Mouse (Mus musculus): ENCODE results near the gene Plekha7. TPM values are rescaled to one million over a fixed set of nuclear protein-coding genes. Genes with fewer than 3 reads are reported as not detected.
A peak's percentile ranks its signal among the peaks of the same experiment; 100 is the strongest.

Plekha7 gene
- total RNA-seq (2021), result 10 to 100 TPM in 1 of 2 experiments, 1 to 10 TPM in 1; 9.5 to 11.9 TPM

- peak; percentile 42 to 45 for DNase-seq
Measured at GRCm38 (mm10) chr7:116307871-116308631, at the start of gene Plekha7. TSS of gene Plekha7 (minus strand) at chr7:116308376.

GRCm38 (mm10) chr7:116336226-116336625, 28.1 kb upstream of the Plekha7 start:
- peak; percentile 71 to 81 for DNase-seq
- intact Hi-C loops (cut with DNase I), result loop anchor here (5.0 kb wide), 2 partner anchors 171 to 271 kb away; no protein-coding TSS in a partner anchor

More at GRCm38 (mm10) chr7:116307871-116308631, at the start of gene Plekha7:
- intact Hi-C loops (cut with DNase I), result no loop called here

DNA sequence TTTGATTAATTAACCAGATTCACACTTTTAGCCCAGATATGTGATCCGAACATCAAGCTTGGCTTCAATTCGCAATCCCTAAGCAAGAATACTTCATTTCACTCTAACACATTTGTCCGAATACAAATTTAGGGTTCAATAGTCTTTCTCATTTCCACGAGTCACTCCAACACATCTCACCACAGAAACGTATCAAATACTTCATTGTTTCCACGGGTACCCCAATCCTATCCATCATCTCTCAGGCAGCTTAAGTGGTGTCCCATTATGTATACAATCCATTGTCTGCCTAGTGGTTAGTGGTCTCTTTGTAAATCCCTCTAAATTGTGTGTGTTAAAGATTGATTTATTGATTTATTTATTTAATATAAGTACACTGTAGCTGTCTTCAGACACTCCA, 27.0 kb upstream of the Plekha7 start:
- intact Hi-C loops (cut with DNase I), result loop anchor here (5.0 kb wide), 2 partner anchors 172 to 272 kb away; no protein-coding TSS in a partner anchor
- DNase-seq, result no peak

GRCm38 (mm10) chr7:116334669-116335038, 26.5 kb upstream of the Plekha7 start:
- DNase-seq, result no peak
- intact Hi-C loops (cut with DNase I), result loop anchor here (5.0 kb wide), 3 partner anchors 173 to 1783 kb away; partner anchors contain the start of gene Rps15a

- peak; percentile 99 for DNase-seq
- intact Hi-C loops (cut with DNase I), result loop anchor here (5.0 kb wide), 1 partner anchor 1783 kb away; the partner anchor contains the start of gene Rps15a
Measured at GRCm38 (mm10) chr7:116333713-116334668, 25.8 kb upstream of the Plekha7 start, which contains the start of gene Rps13. TSS of gene Rps13 (minus strand) at chr7:116334195.

GRCm38 (mm10) chr7:116331246-116331645, 23.1 kb upstream of the Plekha7 start:
- intact Hi-C loops (cut with DNase I), result loop anchor here (5.0 kb wide), 1 partner anchor 1786 kb away; the partner anchor contains the start of gene Rps15a
- DNase-seq, result no peak

DNA sequence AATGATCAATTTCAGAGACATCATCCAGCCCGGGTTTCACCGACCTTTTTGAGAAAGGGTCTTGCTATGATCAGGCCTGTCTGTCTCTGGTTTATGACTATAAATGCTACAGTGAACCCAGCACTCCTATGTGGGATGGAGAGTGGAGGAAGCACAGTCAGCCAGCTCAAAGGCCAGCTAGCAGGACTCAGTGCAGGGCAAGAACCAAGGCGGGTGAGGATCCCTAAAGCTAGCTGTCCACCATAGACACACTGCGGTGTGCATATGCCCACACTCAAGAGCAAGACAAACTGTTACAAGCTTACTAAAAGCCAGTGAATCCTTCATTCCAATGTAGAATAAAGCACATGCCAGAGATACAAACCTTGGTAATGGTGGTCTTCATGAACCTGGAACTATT, 21.7 kb upstream of the Plekha7 start:
- intact Hi-C loops (cut with DNase I), result loop anchor here (5.0 kb wide), 1 partner anchor 1787 kb away; the partner anchor contains the start of gene Rps15a
- no peak for DNase-seq

DNA sequence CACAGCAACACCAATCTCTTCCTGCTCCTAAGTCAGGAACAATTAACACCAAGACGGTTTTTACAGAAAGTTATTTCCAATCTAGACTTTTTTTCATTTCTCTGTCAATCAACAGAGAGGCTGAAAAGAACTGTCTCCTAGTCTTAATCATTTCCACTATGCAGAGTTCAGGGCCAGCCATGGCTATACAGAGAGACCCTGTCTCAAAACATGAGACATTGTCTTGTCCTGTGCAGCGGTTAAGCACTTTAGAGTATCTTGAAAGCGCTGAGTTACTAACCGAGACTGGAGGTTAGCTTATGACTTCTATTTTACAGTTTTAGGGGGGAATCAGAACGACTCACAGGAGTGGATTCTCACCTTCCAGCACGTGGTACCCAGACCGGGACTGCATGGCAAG, 20.6 kb upstream of the Plekha7 start:
- intact Hi-C loops (cut with DNase I), result no loop called here
- DNase-seq, result no peak

DNA sequence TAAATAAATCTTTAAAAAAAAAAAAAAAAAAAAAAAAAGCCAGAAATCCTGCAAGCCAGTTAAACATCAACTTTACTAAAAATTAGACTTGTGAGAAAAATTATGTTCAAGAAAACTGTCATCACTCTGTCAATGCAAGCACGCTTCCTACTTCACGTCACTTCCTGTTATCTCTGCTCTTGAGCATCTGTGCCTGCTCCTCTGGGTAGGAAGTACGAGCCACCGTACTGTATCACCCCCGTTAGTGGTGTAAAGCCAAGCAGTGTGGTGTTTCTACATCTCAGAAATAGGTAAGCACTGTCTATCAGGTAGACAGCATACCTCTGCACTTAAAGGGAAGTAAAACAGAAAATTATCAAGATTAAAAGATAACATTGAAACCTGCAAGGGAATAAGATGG, 19.7 kb upstream of the Plekha7 start:
- no peak for DNase-seq
- intact Hi-C loops (cut with DNase I), result no loop called here

DNA sequence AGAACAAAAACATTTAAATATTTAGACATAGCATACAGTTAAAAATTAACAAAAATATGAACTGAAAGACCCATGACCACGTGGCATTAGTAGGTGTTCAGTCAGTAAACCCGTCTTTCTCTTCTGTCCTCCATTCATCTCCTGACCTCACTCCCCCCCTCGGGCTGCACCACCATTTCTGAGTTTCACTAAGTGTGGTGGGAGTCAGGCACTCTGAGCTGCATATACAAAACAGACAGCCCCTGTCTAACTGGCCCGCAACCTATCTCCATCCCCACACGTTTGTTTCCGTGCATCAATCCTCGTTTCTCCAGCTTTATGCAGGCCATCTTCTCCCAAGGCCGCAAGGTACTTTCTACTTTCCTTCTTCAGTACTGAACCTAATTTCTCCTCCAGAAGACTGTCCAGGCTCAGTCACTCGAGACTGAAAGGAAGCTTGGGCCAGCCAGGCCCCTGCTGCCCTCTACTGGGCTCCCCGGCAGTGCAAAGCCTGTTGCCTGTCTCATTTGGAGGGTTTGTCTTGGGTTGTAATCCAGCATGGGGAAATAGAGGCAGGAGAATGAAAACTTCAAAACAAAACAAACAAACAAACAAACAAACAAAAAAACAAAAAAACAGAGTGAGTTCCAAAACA, 15.3 kb upstream of the Plekha7 start:
- intact Hi-C loops (cut with DNase I), result loop anchor here (2.0 to 5.0 kb wide), 4 partner anchors 61 to 191 kb away; no protein-coding TSS in a partner anchor
- peak; percentile 76 to 81 for DNase-seq

DNA sequence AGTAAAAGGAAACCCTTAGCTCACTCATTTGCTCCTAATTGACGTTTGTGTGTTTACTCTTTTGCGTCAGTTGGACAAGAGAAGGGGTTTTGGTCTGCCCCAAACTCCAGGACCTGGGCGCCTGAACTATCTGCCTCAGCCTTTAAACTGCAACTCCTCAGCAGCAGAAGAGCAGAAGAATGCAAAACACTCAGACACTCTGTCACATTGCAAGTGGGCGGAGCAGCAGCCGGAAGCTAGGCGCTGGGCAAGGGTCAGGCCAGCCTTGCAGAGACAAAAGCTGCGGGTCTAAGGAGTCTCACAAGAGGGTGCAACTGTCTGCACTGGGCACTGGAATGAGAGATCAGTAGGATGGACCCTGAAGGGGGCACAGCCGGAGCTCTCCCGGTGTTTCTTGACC, 1.3 kb upstream of the Plekha7 start:
- DNase-seq, result peak in 1 of 2 experiments; percentile 33
- intact Hi-C loops (cut with DNase I), result no loop called here

DNA sequence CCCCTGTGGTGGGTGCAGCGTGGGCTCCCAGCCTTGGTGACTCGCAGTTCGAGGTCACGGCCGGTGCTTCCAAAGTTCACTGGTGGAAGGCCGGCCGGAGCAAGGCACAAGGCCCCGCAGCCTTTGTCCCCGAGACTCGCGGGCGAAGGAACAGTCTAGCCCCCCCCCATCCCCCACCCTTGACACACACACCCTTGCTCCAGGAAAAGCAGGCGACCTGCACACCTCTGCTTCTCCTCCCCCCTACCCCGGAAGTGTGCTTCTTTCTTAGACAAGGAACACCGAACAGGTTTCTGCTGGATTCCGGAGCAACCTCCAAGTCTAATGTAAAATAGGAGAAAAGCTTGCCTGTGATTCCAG, 436 bp upstream of the Plekha7 start:
- intact Hi-C loops (cut with DNase I), result no loop called here
- peak in 1 of 2 experiments; percentile 21 for DNase-seq

- intact Hi-C loops (cut with DNase I), result no loop called here
Measured at GRCm38 (mm10) chr7:116307099-116307870, 891 bp downstream of the Plekha7 start.

DNA sequence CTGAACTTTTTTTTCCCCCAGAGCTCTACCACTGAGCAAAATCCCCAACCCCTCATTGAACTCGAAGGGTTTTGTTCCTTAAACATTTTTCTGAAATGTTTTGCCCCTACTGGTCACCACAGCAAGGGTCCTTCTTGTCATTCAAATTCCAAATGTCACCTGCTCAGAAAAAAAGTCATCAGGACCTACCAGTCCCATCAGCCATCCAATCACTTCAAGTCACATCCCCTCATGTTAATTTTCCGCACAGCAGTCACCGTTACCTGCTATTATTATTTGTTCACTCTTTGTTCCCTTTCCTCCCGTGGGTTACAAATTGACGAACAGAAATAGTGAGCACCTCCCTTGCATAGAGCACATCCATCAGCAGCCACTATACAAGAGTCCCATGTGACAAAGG, 1.6 kb downstream of the Plekha7 start:
- DNase-seq, result no peak
- intact Hi-C loops (cut with DNase I), result no loop called here

More at GRCm38 (mm10) chr7:116307099-116307870, 891 bp downstream of the Plekha7 start:
- peak; percentile 71 to 77 for DNase-seq

- peak; percentile 28 to 33 for DNase-seq
- intact Hi-C loops (cut with DNase I), result no loop called here
Measured at GRCm38 (mm10) chr7:116301661-116302311, 6.4 kb downstream of the Plekha7 start.

- DNase-seq, result no peak
- intact Hi-C loops (cut with DNase I), result no loop called here
Measured at GRCm38 (mm10) chr7:116301144-116301543, 7.0 kb downstream of the Plekha7 start.

DNA sequence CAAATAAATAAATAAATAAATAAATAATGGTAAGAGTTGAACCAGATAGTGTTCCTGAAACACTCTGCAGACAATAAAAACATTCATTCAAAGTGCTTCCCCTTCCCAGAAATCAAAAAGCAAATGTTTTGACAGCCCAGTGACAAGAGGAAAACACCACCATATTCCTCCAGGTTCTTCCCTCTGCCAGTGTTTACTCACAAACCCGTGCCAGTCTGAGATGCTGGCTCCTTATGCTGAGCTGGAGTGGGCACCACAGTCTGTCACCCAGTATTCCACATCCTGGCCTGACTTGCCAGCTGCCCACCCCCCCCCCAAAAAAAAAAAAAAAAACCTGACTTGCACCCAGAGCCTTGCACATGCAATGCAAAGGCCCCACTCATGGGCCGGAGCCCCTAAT, 9.3 kb downstream of the Plekha7 start:
- no peak for DNase-seq
- intact Hi-C loops (cut with DNase I), result no loop called here

DNA sequence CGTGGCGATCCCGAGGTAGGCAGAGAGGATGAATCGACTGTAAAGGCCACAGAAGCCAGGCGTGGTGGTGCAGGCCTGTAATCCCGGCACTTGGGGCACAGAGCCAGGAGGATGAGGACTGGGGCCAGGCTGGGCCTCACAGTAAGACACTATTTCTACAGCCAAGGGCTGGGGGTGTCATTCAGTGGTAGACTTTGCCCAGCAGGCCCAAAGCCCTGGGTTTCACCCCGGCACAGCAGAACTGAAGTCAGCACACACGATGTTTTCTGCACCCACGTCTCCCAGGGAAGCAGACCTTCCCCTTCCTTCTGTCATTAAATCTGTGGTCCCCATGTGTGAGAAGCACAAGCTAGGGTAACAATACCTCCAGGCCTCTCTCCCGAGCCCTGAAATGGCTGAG, 9.8 kb downstream of the Plekha7 start:
- intact Hi-C loops (cut with DNase I), result no loop called here
- no peak for DNase-seq

DNA sequence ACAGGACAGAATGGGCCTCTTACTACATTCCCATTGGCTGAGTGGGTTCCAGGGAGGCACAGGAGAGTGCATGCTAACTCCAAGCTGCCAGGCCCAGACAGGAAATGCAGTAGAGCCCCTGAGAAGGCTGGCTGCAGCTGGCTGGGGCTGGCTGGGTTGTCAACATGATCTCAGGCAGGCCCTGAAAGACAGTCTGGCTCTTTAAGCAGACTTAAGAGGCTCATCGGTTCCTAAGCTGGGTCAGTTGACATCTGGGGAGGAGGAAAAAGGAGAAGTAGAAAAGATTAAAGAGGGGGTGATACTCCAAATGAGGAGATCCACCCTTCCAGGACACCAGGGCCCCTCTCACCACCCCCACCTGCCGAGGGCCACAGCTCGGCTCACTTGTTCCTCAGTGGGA, 13.2 kb downstream of the Plekha7 start:
- intact Hi-C loops (cut with DNase I), result no loop called here
- no peak for DNase-seq

All from heart, postnatal 10 days (tissue).